In the genomic region with DNA sequence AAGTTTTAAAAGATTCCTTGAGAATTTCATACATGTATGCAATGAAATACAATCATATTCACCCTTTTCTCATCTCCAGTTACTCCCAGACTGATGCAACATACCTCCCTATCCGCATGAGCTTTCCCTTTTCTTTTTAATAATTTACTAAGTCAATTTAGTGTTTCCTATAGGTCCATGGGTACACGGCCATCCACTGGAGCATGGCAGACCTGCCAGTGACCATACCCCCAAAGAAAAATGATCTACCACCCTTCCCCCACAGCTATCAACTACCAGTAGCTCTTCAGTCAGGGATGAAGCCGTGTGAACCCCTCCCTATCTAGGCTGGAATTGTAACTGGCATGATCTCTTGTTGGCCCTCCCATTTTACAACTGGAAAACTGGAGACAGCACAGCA, we compare ENCODE assay signal across 22 mouse cellular contexts.
DNase-seq lines count a peak whose midpoint lies in the region; ATAC-seq and TF ChIP-seq lines count a peak whose summit lies in the region.
"Had no signal": no experiment of that assay in that cellular context is flagged by ENCODE, and none has a peak within 500 bp of the region (broad histone marks: within the 10 kb centered on the region; RNA-seq: fewer than 3 reads in every experiment).

No protein-coding gene starts in this region.

- no peak for TF ChIP-seq POLR2A in kidney, adult 2 months (IDR thresholded peaks at IDR 0.05; ENCODE audit: low read depth, low read length)

- H3K9me3 ChIP-seq in kidney, embryonic 14.5 days (ENCODE audit: control insufficient read depth, low read length) = no peaks in the 10 kb centered on the region
- no peaks in the 10 kb centered on the region for H3K9me3 ChIP-seq in kidney, embryonic 15.5 days (replicated peaks)
- no peaks in the 10 kb centered on the region for H3K9me3 ChIP-seq in kidney, embryonic 16.5 days (ENCODE audit: low read length)
- no peaks in the 10 kb centered on the region for H3K9me3 ChIP-seq in kidney, postnatal 0 days (replicated peaks; ENCODE audit: low read length)

- H3K36me3 ChIP-seq in kidney, embryonic 14.5 days (ENCODE audit: control insufficient read depth, insufficient read depth, low read length) = no peaks in the 10 kb centered on the region
- H3K36me3 ChIP-seq in kidney, embryonic 15.5 days = no peaks in the 10 kb centered on the region
- H3K36me3 ChIP-seq in kidney, embryonic 16.5 days (ENCODE audit: insufficient read depth, low read length) = no peaks in the 10 kb centered on the region
- H3K36me3 ChIP-seq in kidney, adult 2 months (ENCODE audit: control insufficient read depth, insufficient read depth, low read length) = no peaks in the 10 kb centered on the region
- no peaks in the 10 kb centered on the region for H3K36me3 ChIP-seq in kidney, postnatal 0 days (ENCODE audit: insufficient read depth, low read length)
- H3K36me3 ChIP-seq: G1E had no signal

- H3K4me3 ChIP-seq in kidney, embryonic 14.5 days (ENCODE audit: low read length) = no peak overlapping the region
- H3K4me3 ChIP-seq in kidney, embryonic 15.5 days (replicated peaks) = no peak overlapping the region
- H3K4me3 ChIP-seq in kidney, embryonic 16.5 days (ENCODE audit: low read length) = no peak overlapping the region
- no peak overlapping the region for H3K4me3 ChIP-seq in kidney, adult 2 months (ENCODE audit: insufficient read depth, low read depth, low read length)
- no peak overlapping the region for H3K4me3 ChIP-seq in kidney, postnatal 0 days (replicated peaks; ENCODE audit: low read depth, low read length)

- H3K9ac ChIP-seq in kidney, embryonic 14.5 days (ENCODE audit: low read depth, low read length) = no peak overlapping the region
- H3K9ac ChIP-seq in kidney, embryonic 15.5 days = no peak overlapping the region
- H3K9ac ChIP-seq in kidney, embryonic 16.5 days (replicated peaks; ENCODE audit: low read length) = no peak overlapping the region
- H3K9ac ChIP-seq in kidney, postnatal 0 days (ENCODE audit: low read depth, low read length) = no peak overlapping the region

- ATAC-seq in kidney, embryonic 14.5 days (ENCODE audit: low FRiP score, low TSS enrichment) = peak; percentile 85
- peak; percentile 83 for ATAC-seq in kidney, embryonic 15.5 days (replicated peaks; ENCODE audit: low FRiP score)
- peak; percentile 77 for ATAC-seq in kidney, embryonic 16.5 days (ENCODE audit: low FRiP score, low TSS enrichment)
- ATAC-seq in kidney, postnatal 0 days (replicated peaks; ENCODE audit: low FRiP score, low read depth) = 0 out of 2 replicates have a peak, but pooled peaks have one; percentile 36
- ATAC-seq: activated CD4-positive, CD25-positive, alpha-beta regulatory T cell, adult 4 months; CD4-positive, CD25-positive, alpha-beta regulatory T cell, adult 4 months; Patski had no signal

- no peak overlapping the region for H3K27ac ChIP-seq in kidney, embryonic 14.5 days (ENCODE audit: low read depth, low read length)
- peak overlapping the region; percentile 62 for H3K27ac ChIP-seq in kidney, embryonic 15.5 days
- H3K27ac ChIP-seq in kidney, embryonic 16.5 days (ENCODE audit: low read length) = 0 out of 2 replicates have a peak overlapping the region, but pooled peaks have one; percentile 36
- no peak overlapping the region for H3K27ac ChIP-seq in kidney, adult 2 months (ENCODE audit: insufficient read depth, low read depth, low read length)
- no peak overlapping the region for H3K27ac ChIP-seq in kidney, postnatal 0 days

- no peaks in the 10 kb centered on the region for H3K27me3 ChIP-seq in kidney, embryonic 14.5 days (ENCODE audit: control insufficient read depth, insufficient read depth, low read length)
- no peaks in the 10 kb centered on the region for H3K27me3 ChIP-seq in kidney, embryonic 15.5 days
- no peaks in the 10 kb centered on the region for H3K27me3 ChIP-seq in kidney, embryonic 16.5 days (ENCODE audit: insufficient read depth, low read length)
- H3K27me3 ChIP-seq in kidney, adult 2 months (replicated peaks; ENCODE audit: control insufficient read depth, insufficient read depth, low read length) = no peaks in the 10 kb centered on the region
- no peaks in the 10 kb centered on the region for H3K27me3 ChIP-seq in kidney, postnatal 0 days (ENCODE audit: insufficient read depth, low read length)
- H3K27me3 ChIP-seq: CH12.LX had no signal

- TF ChIP-seq CTCF in kidney, adult 2 months (conservative IDR thresholded peaks at IDR 0.05; ENCODE audit: insufficient read depth, insufficient read length, low read depth, low read length) = no peak
- TF ChIP-seq CTCF in kidney, postnatal 0 days (IDR thresholded peaks at IDR 0.05; ENCODE audit: low read depth) = no peak

- 41% methylated on average over 3 of the region's 3 CpGs for WGBS in kidney, embryonic 14.5 days
- 41% methylated on average over 3 of the region's 3 CpGs for WGBS in kidney, embryonic 15.5 days
- 41% methylated on average over 3 of the region's 3 CpGs for WGBS in kidney, embryonic 16.5 days
- WGBS in kidney, adult 2 months = 30% methylated on average over 3 of the region's 3 CpGs
- WGBS in kidney, postnatal 0 days = 36% methylated on average over 3 of the region's 3 CpGs

- no peak overlapping the region for H3K4me2 ChIP-seq in kidney, embryonic 14.5 days (replicated peaks; ENCODE audit: low read depth, low read length)
- no peak overlapping the region for H3K4me2 ChIP-seq in kidney, embryonic 15.5 days
- no peak overlapping the region for H3K4me2 ChIP-seq in kidney, embryonic 16.5 days (replicated peaks; ENCODE audit: low read depth, low read length)
- no peak overlapping the region for H3K4me2 ChIP-seq in kidney, postnatal 0 days (ENCODE audit: low read length)

- DNase-seq in kidney, adult 18-20 months = no peak
- DNase-seq in kidney, postnatal 10 days = no peak
- DNase-seq in kidney, adult 2 months = no peak
- DNase-seq in kidney, postnatal 0 days (ENCODE audit: low spot score) = no peak
- DNase-seq in kidney, postnatal 14 days = no peak
- DNase-seq: adrenal gland, adult 2 months; adrenal gland, adult 8-10 months; adrenal gland, postnatal 10 days; adrenal gland, postnatal 14 days; adrenal gland, postnatal 25 days; adrenal gland, postnatal 36 days; B cell, adult 2 months; cerebellum, adult 11 months; cerebellum, adult 11-12 months had no signal

- H3K4me1 ChIP-seq in kidney, embryonic 14.5 days (ENCODE audit: control insufficient read depth, insufficient read depth, low read length) = no peaks in the 10 kb centered on the region
- H3K4me1 ChIP-seq in kidney, embryonic 15.5 days = peaks cover 11% of the 10 kb centered on the region
- peaks cover 6% of the 10 kb centered on the region; the same call in 1 of the 2 replicates for H3K4me1 ChIP-seq in kidney, embryonic 16.5 days (ENCODE audit: insufficient read depth, low read length)
- no peaks in the 10 kb centered on the region for H3K4me1 ChIP-seq in kidney, adult 2 months (ENCODE audit: control insufficient read depth, insufficient read depth, low read length)
- H3K4me1 ChIP-seq in kidney, postnatal 0 days (replicated peaks; ENCODE audit: insufficient read depth, low read length) = no peaks in the 10 kb centered on the region

Comparison
In these comparisons a context has a peak if more than half of its experiments do, and no peak if none do; other contexts are left out.
1. H3K27ac ChIP-seq: peak in kidney, embryonic 15.5 days (single experiment) and kidney, embryonic 16.5 days (single experiment); none in kidney, embryonic 14.5 days (single experiment), kidney, adult 2 months (single experiment) and kidney, postnatal 0 days (single experiment).
2. Peak in every context shown above with its lines, with median percentiles within 50 percentile points of each other: ATAC-seq.